Mouse (Mus musculus) thymus, postnatal 25 days (tissue): ENCODE measurements around the gene Zbtb24.

Source experiments
- DNase-seq: peaks from one replicate; pipeline ENCODE4 v3.0.0; 2022

Zbtb24 gene

GRCm38 (mm10) chr10:41467325-41467724, 17.1 kb downstream of the Zbtb24 start:
- no peak for DNase-seq

DNA sequence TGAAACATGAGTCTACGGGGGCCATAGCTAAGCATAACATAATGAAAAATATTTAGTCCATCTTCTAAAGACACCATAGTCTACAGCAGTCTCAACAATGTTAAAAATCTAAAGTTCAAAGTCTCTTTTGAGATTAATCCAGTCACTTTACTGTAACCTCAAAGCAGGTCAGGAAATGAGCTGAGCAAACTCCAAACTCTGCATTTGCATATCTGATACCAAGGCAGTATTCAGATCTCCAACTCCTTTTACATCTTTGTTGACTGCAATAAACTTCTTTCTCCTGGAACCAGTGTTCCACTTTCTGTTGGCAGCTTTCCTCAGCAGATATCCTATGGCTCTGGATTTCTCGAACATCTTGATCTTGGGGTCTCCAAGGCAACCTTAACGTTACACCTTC, 20.5 kb downstream of the Zbtb24 start:
- no peak for DNase-seq

DNA sequence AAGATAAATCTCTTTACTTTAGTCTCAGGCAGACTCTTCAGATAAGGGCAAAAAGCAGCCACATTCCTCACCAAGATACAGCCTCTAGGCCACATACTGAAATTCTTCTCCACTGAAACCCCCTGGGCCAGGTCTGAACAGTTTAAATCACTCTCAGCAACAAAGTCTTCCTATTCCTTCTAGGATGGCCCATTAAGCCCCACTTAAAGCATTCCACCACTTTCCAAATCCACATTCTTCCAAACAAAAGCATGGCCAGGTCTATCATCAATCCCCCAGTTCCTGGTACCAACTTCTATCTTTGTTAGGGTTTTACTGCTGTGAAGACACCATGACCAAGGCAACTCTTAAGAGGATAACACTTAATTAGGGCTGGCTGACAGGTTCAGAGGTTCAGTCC, 22.4 kb downstream of the Zbtb24 start:
- no peak for DNase-seq

- DNase-seq, result peak; percentile 22
Observed at GRCm38 (mm10) chr10:41472962-41473481, 22.8 kb downstream of the Zbtb24 start.

DNA sequence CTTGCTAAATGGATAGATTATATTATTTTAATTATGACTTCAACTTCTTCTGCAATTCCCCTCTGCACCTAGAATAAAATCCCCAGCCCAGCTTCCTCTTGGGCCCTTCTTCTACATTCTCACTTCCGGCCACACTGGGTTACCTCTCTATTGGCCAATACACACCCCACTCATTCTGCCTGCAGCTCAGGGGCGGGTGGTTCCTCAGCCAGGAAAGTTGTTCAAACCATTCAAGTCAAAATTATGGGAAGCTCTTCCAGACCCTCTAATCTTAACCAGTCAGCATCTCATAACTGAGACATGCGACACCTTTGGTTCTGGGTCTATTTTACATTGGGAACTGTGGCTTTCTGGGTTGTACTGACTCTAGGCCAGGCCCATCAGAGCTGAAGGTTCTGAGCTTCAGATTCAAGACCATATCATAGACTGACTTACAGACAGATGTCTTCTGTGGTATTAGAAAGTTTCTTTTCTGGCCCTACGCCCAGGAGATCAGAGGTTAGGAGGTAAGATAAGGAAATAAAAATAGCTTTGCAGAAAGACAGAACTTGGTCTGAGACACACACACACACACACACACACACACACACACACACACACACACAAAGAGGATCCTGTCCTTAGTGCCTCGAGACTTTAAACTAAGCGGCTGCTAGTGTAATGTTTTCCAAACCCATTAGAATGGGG, 23.7 kb downstream of the Zbtb24 start:
- peak; percentile 38 for DNase-seq

GRCm38 (mm10) chr10:41474981-41475391, 24.8 kb downstream of the Zbtb24 start:
- DNase-seq, result no peak

DNA sequence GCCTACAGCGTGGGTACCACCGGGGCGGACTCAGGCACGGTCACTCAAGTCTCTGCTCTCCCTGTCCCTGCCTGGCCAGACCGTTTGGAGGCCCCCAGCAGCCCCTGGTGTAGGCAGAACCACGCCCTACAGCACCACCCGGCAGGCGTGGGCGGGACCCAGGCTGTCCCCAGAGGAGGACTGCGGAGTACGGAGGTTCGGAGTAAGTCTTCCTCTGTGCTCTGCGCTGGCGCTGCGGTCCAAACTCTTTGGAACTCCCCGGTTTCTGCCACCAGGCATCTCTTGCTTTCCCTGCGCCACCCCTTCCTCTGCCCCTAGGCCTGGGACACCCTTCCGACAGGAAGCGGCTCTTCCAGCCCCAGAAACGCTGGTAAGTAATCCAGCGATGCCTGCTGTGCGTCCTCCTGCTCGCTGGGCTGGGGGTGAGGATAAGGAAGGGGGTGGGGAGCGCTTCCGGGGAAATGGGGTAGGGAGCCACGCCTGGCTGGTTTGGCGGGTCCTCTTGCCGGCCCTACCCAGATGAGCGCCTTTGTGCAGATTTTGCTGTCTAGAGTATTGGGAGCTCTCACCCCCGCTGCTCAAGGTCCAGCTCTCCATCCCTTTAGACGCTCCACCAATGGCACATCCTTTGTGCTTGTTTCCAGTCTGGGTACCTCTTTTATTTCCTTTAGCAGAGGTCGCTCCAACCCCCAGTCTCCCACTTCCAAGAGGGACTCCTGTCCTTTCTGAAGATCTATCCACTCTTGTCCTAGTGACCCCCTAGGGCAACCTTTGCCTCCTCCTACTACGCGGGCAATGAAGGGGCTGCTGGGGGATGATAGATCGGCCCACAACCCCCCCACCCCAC, 26.2 kb downstream of the Zbtb24 start, which contains the start of gene Mical1:
Mical1 (plus strand) TSS at position 144 of the 847 bp plus-strand sequence.
- peak; percentile 80 for DNase-seq

GRCm38 (mm10) chr10:41477018-41477277, 26.8 kb downstream of the Zbtb24 start:
- peak; percentile 70 for DNase-seq

GRCm38 (mm10) chr10:41477278-41478181, 27.3 kb downstream of the Zbtb24 start:
- DNase-seq, result peak; percentile 75

- no peak for DNase-seq
Observed at GRCm38 (mm10) chr10:41479961-41480360, 29.8 kb downstream of the Zbtb24 start.

GRCm38 (mm10) chr10:41480938-41481880, 31.0 kb downstream of the Zbtb24 start:
- DNase-seq, result no peak

DNA sequence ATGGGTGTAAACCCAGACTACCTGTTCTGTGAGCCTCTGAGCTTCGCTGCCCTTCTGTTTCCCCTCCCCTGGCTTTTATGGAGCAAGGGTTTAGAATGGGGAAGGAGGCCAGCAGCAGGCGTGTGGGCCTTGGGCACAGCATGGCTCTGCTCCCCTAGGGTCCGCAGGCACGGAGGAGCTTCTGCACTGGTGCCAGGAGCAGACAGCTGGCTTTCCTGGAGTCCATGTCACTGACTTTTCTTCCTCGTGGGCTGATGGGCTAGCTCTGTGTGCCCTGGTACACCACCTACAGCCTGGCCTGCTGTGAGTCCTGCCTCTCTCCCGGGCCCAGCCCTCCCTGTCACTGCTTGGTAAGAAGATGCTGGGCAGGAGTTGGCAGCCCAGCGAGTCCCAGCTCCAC, 32.3 kb downstream of the Zbtb24 start:
- DNase-seq, result no peak

DNA sequence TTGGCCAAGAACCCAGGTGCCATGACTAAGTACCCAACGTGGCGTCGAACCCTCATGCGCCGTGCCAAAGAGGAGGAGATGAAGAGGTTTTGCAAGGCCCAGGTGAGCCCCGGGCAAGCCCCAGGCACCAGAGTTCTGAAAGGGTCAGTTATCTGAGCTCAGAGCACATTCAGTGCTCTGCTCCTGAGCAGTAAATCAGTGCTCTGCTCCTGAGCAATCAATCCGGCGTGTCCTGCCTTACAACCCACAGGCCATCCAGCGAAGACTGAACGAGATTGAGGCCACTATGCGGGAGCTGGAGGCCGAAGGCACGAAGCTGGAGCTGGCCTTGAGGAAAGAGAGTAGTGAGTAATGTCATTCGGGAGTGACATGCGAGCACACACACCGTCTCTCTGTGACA, 35.6 kb downstream of the Zbtb24 start:
- no peak for DNase-seq

DNA sequence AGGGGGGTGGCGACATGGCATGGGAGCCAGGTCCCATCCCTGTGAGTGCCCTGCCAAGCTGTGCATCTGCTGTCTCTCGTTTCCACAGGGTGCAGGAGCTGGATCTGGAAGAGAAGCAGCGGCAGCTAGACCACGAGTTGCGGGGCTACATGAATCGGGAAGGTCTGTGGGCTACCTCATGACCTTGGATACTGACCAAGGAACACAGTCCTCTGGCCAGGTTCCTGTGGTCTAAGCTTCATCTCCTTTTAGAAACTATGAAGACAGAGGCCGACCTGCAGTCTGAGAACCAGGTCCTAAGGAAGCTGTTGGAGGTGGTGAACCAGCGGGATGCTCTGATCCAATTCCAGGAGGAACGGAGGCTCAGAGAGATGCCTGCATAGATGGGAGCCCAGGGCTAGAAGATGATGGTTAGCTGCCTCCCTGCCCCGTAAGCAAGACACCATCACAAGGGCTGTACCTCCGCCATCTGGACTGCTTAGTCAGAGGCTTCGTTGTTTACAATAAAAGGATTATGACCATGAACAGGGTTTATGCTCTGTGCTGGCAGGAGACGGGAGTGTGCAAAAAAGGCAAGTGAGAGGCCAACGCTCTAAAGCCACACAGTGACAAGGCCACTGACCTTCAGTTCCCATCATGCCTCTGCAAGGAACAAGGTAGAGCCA, 36.5 kb downstream of the Zbtb24 start:
- no peak for DNase-seq

DNA sequence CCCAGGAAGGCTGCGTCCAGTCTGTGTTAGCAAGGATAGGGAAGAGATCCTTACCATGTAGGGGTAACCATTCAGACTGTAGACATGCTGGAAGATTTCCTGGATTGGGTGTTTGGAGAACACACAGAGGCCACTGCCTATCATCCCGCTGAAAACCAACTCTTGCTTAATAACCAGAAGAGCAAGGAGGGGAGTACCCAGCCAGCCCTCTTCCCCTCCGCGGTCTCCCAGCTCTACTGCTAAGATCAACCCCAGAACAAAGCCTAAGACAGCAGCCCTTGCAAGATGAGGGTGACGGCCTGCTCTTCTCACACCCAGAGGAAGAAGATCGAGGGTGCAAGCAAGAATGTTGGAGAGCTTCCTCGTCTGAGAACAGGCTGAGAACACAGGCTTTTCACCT, 38.7 kb downstream of the Zbtb24 start:
- DNase-seq, result no peak

DNA sequence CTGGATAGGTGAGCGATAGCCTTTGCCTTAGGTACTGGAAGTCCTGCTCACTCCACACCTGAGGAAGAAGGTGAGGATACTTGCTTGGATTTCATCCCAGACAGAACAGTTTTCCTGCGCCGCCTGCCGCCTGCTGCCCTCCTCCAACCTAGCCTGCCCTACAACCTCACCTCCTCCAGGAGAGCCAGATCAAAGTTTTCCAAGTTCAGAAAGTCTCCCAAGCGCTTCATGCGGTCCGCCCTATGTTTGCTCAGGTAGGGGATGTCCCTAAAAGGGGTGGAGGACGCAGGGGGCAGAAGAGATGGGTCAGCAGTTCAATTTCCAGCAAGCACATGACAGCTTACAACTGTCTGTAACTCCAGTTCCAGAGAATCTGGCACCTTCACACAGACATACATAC, 39.1 kb downstream of the Zbtb24 start:
- no peak for DNase-seq

- DNase-seq, result peak; percentile 95
Observed at GRCm38 (mm10) chr10:41489708-41490517, 39.7 kb downstream of the Zbtb24 start, which contains the start of the genes Smpd2 and Ppil6. Gene Smpd2 (minus strand): TSS chr10:41490369. Gene Ppil6 (plus strand): TSS chr10:41490439.

DNA sequence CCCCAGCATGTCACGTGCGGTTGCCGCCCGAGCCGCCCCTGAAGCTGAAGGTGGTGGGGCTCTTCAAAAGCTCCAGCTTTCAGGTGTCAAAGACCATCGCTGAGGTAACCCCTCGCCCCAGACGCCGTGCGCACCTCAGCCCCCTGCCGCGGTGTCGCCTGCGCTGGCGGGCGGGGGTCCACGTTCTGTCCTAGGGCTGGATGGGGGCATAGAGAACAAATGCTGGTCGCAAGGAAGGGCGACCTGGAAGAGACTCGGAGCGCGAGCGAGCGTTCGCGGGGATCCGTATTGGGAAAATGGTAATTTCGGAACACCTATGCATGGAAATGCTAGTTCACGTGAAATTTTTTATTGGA, 40.3 kb downstream of the Zbtb24 start:
- no peak for DNase-seq

DNA sequence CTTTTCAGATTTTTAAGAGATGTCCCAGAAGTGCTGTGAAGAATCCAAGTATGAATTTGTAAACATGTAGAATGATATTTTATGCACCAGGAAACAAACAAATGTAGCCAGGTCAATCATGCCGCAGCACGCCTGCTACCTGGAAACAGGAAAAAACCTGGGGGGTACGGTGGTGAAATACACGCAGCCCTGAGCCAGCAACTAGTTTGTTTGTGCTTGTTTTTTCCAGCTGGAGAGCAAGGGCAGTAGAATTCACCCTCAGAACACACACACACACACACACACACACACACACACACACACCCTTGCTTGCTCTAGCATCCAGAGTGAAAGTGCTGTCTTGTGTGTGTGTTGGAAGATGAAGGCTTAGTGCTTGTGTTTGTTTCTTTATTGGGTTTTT, 40.9 kb downstream of the Zbtb24 start:
- no peak for DNase-seq

GRCm38 (mm10) chr10:41500941-41501340, 50.8 kb downstream of the Zbtb24 start:
- DNase-seq, result no peak
